Mouse (Mus musculus) heart, postnatal 0 days (tissue): ENCODE results near the gene Socs1. TPM values are rescaled to one million over a fixed set of nuclear protein-coding genes. Genes with fewer than 3 reads are reported as not detected.

ENCODE experiments used
- ATAC-seq: fragments of 200-750 bp; cut with Nextera tagmentation; 2 replicates; pipeline ENCODE4 v1.8.0; 2017; ENCODE audit warnings: low read depth, moderate number of reproducible peaks, moderate library complexity; ENCODE audit not compliant: insufficient read depth
- DNase-seq: peaks from one replicate; pipeline ENCODE4 v3.0.0-alpha.2; 2016; ENCODE audit warnings: low spot score
- H3K27ac ChIP-seq: fragments of 300-500 bp; sonication (generic); 2 replicates; pipeline ENCODE4 v1.5.1; 2014; ENCODE audit warnings: low read depth, mild to moderate bottlenecking
- H3K27me3 ChIP-seq: fragments of 300-500 bp; sonication (generic); 2 replicates; pipeline ENCODE4 v1.6.1; 2014; ENCODE audit warnings: low read length, mixed read lengths; ENCODE audit not compliant: control insufficient read depth, insufficient read depth
- H3K36me3 ChIP-seq: fragments of 300-500 bp; sonication (generic); replicated peaks from 2 replicates; pipeline ENCODE4 v1.6.1; 2014; ENCODE audit warnings: low read length, mixed read lengths; ENCODE audit not compliant: control insufficient read depth, insufficient read depth
- H3K4me1 ChIP-seq: fragments of 300-500 bp; sonication (generic); 2 replicates; pipeline ENCODE4 v1.6.1; 2014; ENCODE audit warnings: antibody characterized with exemption; ENCODE audit not compliant: control insufficient read depth, insufficient read depth
- H3K4me2 ChIP-seq: fragments of 300-500 bp; sonication (generic); 2 replicates; pipeline ENCODE4 v1.6.1; 2014; ENCODE audit warnings: low read depth, mild to moderate bottlenecking, low read length, moderate library complexity
- H3K4me3 ChIP-seq: fragments of 300-500 bp; sonication (generic); 2 replicates; pipeline ENCODE4 v1.5.1; 2014; ENCODE audit warnings: low read depth, low read length
- H3K9ac ChIP-seq: fragments of 300-500 bp; sonication (generic); replicated peaks from 2 replicates; pipeline ENCODE4 v1.6.1; 2014; ENCODE audit warnings: low read depth, low read length, mixed read lengths
- H3K9me3 ChIP-seq: fragments of 300-500 bp; sonication (generic); replicated peaks from 2 replicates; pipeline ENCODE4 v1.6.1; 2016; ENCODE audit warnings: low read length; ENCODE audit not compliant: control insufficient read depth
- CTCF ChIP-seq: IDR thresholded peaks from 2 replicates; pipeline ENCODE4 v1.5.1; 2016; ENCODE audit warnings: antibody characterized with exemption, control low read depth, low read depth
- EP300 ChIP-seq: IDR thresholded peaks from 2 replicates; pipeline ENCODE4 v1.6.1; 2016; ENCODE audit warnings: antibody characterized with exemption, low read depth
- WGBS: fragments of 180-500 bp; shearing (Covaris S2); extraction: QIAGEN DNeasy Blood & Tissue Kit; methylation state at CpG from one replicate; pipeline ENCODE4 v1.1.7; 2014; 5-methylcytosine and 5-hydroxymethylcytosine counted together
- polyA plus RNA-seq: library from polyadenylated mRNA; unstranded; fragments of >200 nt; fragmentation: Nextera tagmentation; extraction: Ambion mirVana; gene quantifications from 2 replicates; pipeline ENCODE4 v1.2.1, GENCODE M21; 2015
- total RNA-seq: library from RNA; depleted of rRNA; stranded (reverse); fragments of >200 nt; gene quantifications from 2 replicates; pipeline ENCODE4 v1.2.3, GENCODE M21; 2014; ENCODE audit warnings: low replicate concordance

The Socs1 gene
- total and polyA plus RNA-seq, 2 experiments from 2014 or later: 0.80 to 2.7 TPM

- no peak for TF ChIP-seq CTCF
- no peak for TF ChIP-seq EP300
Observed at GRCm38 (mm10) chr16:10825840-10826239, 40.5 kb upstream of the Socs1 start.

GRCm38 (mm10) chr16:10824536-10824935, 39.2 kb upstream of the Socs1 start:
- no peak for ATAC-seq
- H3K36me3 ChIP-seq: no peaks in the 10 kb centered on the region

More at GRCm38 (mm10) chr16:10825840-10826239, 40.5 kb upstream of the Socs1 start:
- WGBS: 68% methylated on average over 4 of the region's 4 CpGs
- no peaks in the 10 kb centered on the region for H3K9me3 ChIP-seq
- no peak overlapping the region for H3K4me3 ChIP-seq
- no peaks in the 10 kb centered on the region for H3K36me3 ChIP-seq
- peak overlapping the region; percentile 15; the same call in 1 of the 2 replicates for H3K27ac ChIP-seq
- H3K9ac ChIP-seq: no peak overlapping the region
- no peak overlapping the region for H3K4me2 ChIP-seq
- H3K4me1 ChIP-seq: no peaks in the 10 kb centered on the region
- ATAC-seq (no peak), DNase-seq (no peak)
- H3K27me3 ChIP-seq: no peaks in the 10 kb centered on the region

GRCm38 (mm10) chr16:10821387-10821786, 36.1 kb upstream of the Socs1 start:
- Histone ChIP-seq H3K9ac (no peak overlapping the region), H3K4me2 (no peak overlapping the region), H3K36me3 (no peaks in the 10 kb centered on the region), H3K4me3 (no peak overlapping the region), H3K27me3 (no peaks in the 10 kb centered on the region), H3K27ac (no peak overlapping the region), H3K9me3 (no peaks in the 10 kb centered on the region), H3K4me1 (no peaks in the 10 kb centered on the region)
- TF ChIP-seq EP300: no peak
- no peak for TF ChIP-seq CTCF
- ATAC-seq (peak; percentile 15; the same call in 1 of the 2 replicates), DNase-seq (no peak)
- 57% methylated on average over 4 of the region's 4 CpGs for WGBS

More at GRCm38 (mm10) chr16:10824536-10824935, 39.2 kb upstream of the Socs1 start:
- Histone ChIP-seq H3K27me3 (no peaks in the 10 kb centered on the region), H3K4me2 (no peak overlapping the region), H3K9ac (no peak overlapping the region), H3K27ac (no peak overlapping the region), H3K4me1 (no peaks in the 10 kb centered on the region), H3K9me3 (no peaks in the 10 kb centered on the region), H3K4me3 (no peak overlapping the region)
- no peak for DNase-seq
- WGBS: 78% methylated on average over 1 of the region's 1 CpGs
- TF ChIP-seq CTCF (no peak), EP300 (no peak)

- Histone ChIP-seq H3K27ac (no peak overlapping the region), H3K4me3 (no peak overlapping the region), H3K9ac (no peak overlapping the region), H3K27me3 (no peaks in the 10 kb centered on the region), H3K4me1 (peaks cover 1% of the 10 kb centered on the region; the same call in 1 of the 2 replicates), H3K9me3 (no peaks in the 10 kb centered on the region), H3K4me2 (no peak overlapping the region), H3K36me3 (no peaks in the 10 kb centered on the region)
- no peak for DNase-seq
- TF ChIP-seq CTCF (no peak), EP300 (no peak)
- WGBS: 38% methylated on average over 3 of the region's 3 CpGs
- ATAC-seq: no peak
Observed at GRCm38 (mm10) chr16:10819966-10820365, 34.6 kb upstream of the Socs1 start.

GRCm38 (mm10) chr16:10818579-10819135, 33.3 kb upstream of the Socs1 start:
- Histone ChIP-seq H3K36me3 (no peaks in the 10 kb centered on the region), H3K4me2 (no peak overlapping the region), H3K4me1 (peaks cover 6% of the 10 kb centered on the region; the same call in 1 of the 2 replicates), H3K27me3 (no peaks in the 10 kb centered on the region), H3K9ac (no peak overlapping the region), H3K9me3 (no peaks in the 10 kb centered on the region), H3K27ac (no peak overlapping the region), H3K4me3 (no peak overlapping the region)
- ATAC-seq (no peak), DNase-seq (no peak)
- TF ChIP-seq EP300 (no peak), CTCF (no peak)
- 81% methylated on average over 4 of the region's 4 CpGs for WGBS

GRCm38 (mm10) chr16:10814864-10815263, 29.5 kb upstream of the Socs1 start:
- Histone ChIP-seq H3K9me3 (no peaks in the 10 kb centered on the region), H3K27me3 (no peaks in the 10 kb centered on the region), H3K4me2 (no peak overlapping the region), H3K4me3 (no peak overlapping the region), H3K27ac (no peak overlapping the region), H3K4me1 (peaks cover 9% of the 10 kb centered on the region; the same call in 1 of the 2 replicates), H3K36me3 (no peaks in the 10 kb centered on the region), H3K9ac (no peak overlapping the region)
- ATAC-seq (peak; percentile 17; the same call in 1 of the 2 replicates), DNase-seq (no peak)
- WGBS: 44% methylated on average over 4 of the region's 4 CpGs
- TF ChIP-seq CTCF (no peak), EP300 (no peak)
